Mouse (Mus musculus): Measurements from ENCODE around the gene Ints5. TPM values are rescaled to one million over a fixed set of nuclear protein-coding genes. Genes with fewer than 3 reads are reported as not detected.
"Not testable (repeated sequence)": the region's sequence is repeated elsewhere in the genome, so short reads cannot be mapped to it uniquely, and the experiment has no call there.

Gene Ints5
- 10.5 and 18.5 TPM in 2 replicates for total RNA-seq (2017)

GRCm38 (mm10) chr19:8892829-8893766, at the start of gene Ints5:
TSS of gene Ints5 (plus strand) at chr19:8893005.
- ATAC-seq (replicated peaks; ENCODE audit: low read depth, poor library complexity, severe bottlenecking), result peak; percentile 53

- peak; percentile 45; the same call in 1 of the 2 replicates for ATAC-seq (replicated peaks; ENCODE audit: low read depth, poor library complexity, severe bottlenecking)
Measured at GRCm38 (mm10) chr19:8844371-8845129, 48.3 kb upstream of the Ints5 start.

- no peak for ATAC-seq (replicated peaks; ENCODE audit: low read depth, poor library complexity, severe bottlenecking)
Measured at GRCm38 (mm10) chr19:8848356-8848755, 44.4 kb upstream of the Ints5 start.

- no peak for ATAC-seq (replicated peaks; ENCODE audit: low read depth, poor library complexity, severe bottlenecking)
Measured at GRCm38 (mm10) chr19:8850402-8850901, 42.4 kb upstream of the Ints5 start, which contains the start of gene Lrrn4cl. TSS of gene Lrrn4cl (plus strand) at chr19:8850768.

GRCm38 (mm10) chr19:8851639-8852038, 41.2 kb upstream of the Ints5 start:
- no peak for ATAC-seq (replicated peaks; ENCODE audit: low read depth, poor library complexity, severe bottlenecking)

GRCm38 (mm10) chr19:8852236-8852928, 40.4 kb upstream of the Ints5 start:
- ATAC-seq (replicated peaks; ENCODE audit: low read depth, poor library complexity, severe bottlenecking), result no peak

GRCm38 (mm10) chr19:8853117-8853516, 39.7 kb upstream of the Ints5 start:
- ATAC-seq (replicated peaks; ENCODE audit: low read depth, poor library complexity, severe bottlenecking), result no peak

GRCm38 (mm10) chr19:8857689-8858088, 35.1 kb upstream of the Ints5 start:
- ATAC-seq (replicated peaks; ENCODE audit: low read depth, poor library complexity, severe bottlenecking), result peak; percentile 84

GRCm38 (mm10) chr19:8859018-8859417, 33.8 kb upstream of the Ints5 start:
- no peak for ATAC-seq (replicated peaks; ENCODE audit: low read depth, poor library complexity, severe bottlenecking)

- ATAC-seq (replicated peaks; ENCODE audit: low read depth, poor library complexity, severe bottlenecking), result no peak
Measured at GRCm38 (mm10) chr19:8864265-8864664, 28.5 kb upstream of the Ints5 start.

- not testable (repeated sequence) for ATAC-seq (replicated peaks; ENCODE audit: low read depth, poor library complexity, severe bottlenecking)
Measured at GRCm38 (mm10) chr19:8870381-8870780, 22.4 kb upstream of the Ints5 start.

- ATAC-seq (replicated peaks; ENCODE audit: low read depth, poor library complexity, severe bottlenecking), result 0 out of 2 replicates have a peak, but pooled peaks have one; percentile 21
Measured at GRCm38 (mm10) chr19:8870838-8871237, 22.0 kb upstream of the Ints5 start.

GRCm38 (mm10) chr19:8871267-8872186, 21.3 kb upstream of the Ints5 start, which contains the start of gene Ubxn1:
TSS of gene Ubxn1 (plus strand) at chr19:8871496.
- peak; percentile 99 for ATAC-seq (replicated peaks; ENCODE audit: low read depth, poor library complexity, severe bottlenecking)

GRCm38 (mm10) chr19:8872266-8872840, 20.5 kb upstream of the Ints5 start:
- no peak for ATAC-seq (replicated peaks; ENCODE audit: low read depth, poor library complexity, severe bottlenecking)

- no peak for ATAC-seq (replicated peaks; ENCODE audit: low read depth, poor library complexity, severe bottlenecking)
Measured at GRCm38 (mm10) chr19:8875031-8875430, 17.8 kb upstream of the Ints5 start.

GRCm38 (mm10) chr19:8880311-8881033, 12.3 kb upstream of the Ints5 start, which contains the start of gene Uqcc3:
TSS of gene Uqcc3 (minus strand) at chr19:8880923.
- peak; percentile 99 for ATAC-seq (replicated peaks; ENCODE audit: low read depth, poor library complexity, severe bottlenecking)

- peak; percentile 23 for ATAC-seq (replicated peaks; ENCODE audit: low read depth, poor library complexity, severe bottlenecking)
Measured at GRCm38 (mm10) chr19:8881034-8881392, 11.8 kb upstream of the Ints5 start.

- ATAC-seq (replicated peaks; ENCODE audit: low read depth, poor library complexity, severe bottlenecking), result no peak
Measured at GRCm38 (mm10) chr19:8883616-8884015, 9.2 kb upstream of the Ints5 start, which contains the start of the genes Lbhd1 and Gm49403. TSS of gene Lbhd1 (plus strand) at chr19:8883732. TSS of gene Gm49403 (plus strand) at chr19:8883930.
